Mouse (Mus musculus) limb, embryonic 12.5 days (tissue): ENCODE results near the gene Fads2. TPM values are rescaled to one million over a fixed set of nuclear protein-coding genes. Genes with fewer than 3 reads are reported as not detected.

Experiments used
- ATAC-seq: fragments of 200-750 bp; cut with Nextera tagmentation; 2 replicates; pipeline ENCODE4 v1.8.0; 2017; ENCODE audit warnings: low read depth, moderate TSS enrichment; ENCODE audit not compliant: insufficient number of reproducible peaks, insufficient read depth, low FRiP score, low TSS enrichment
- H3K27ac ChIP-seq: fragments of 300-500 bp; sonication (generic); 2 replicates; pipeline ENCODE4 v1.5.1; 2016; ENCODE audit warnings: mild to moderate bottlenecking, moderate library complexity
- H3K27me3 ChIP-seq: fragments of 300-500 bp; sonication (generic); 2 replicates; pipeline ENCODE4 v1.6.1; 2016; ENCODE audit warnings: mild to moderate bottlenecking, moderate library complexity
- H3K36me3 ChIP-seq: fragments of 300-500 bp; sonication (generic); 2 replicates; pipeline ENCODE4 v1.6.1; 2016; ENCODE audit warnings: mild to moderate bottlenecking, moderate library complexity
- H3K4me1 ChIP-seq: fragments of 300-500 bp; sonication (generic); replicated peaks from 2 replicates; pipeline ENCODE4 v1.6.1; 2016
- H3K4me2 ChIP-seq: fragments of 300-500 bp; sonication (generic); 2 replicates; pipeline ENCODE4 v1.6.1; 2016; ENCODE audit warnings: mild to moderate bottlenecking, moderate library complexity
- H3K4me3 ChIP-seq: fragments of 300-500 bp; sonication (generic); replicated peaks from 2 replicates; pipeline ENCODE4 v1.5.1; 2016; ENCODE audit warnings: mild to moderate bottlenecking
- H3K9ac ChIP-seq: fragments of 300-500 bp; sonication (generic); replicated peaks from 2 replicates; pipeline ENCODE4 v1.6.1; 2016; ENCODE audit warnings: mild to moderate bottlenecking, moderate library complexity
- H3K9me3 ChIP-seq: fragments of 300-500 bp; sonication (generic); 2 replicates; pipeline ENCODE4 v1.6.1; 2016; ENCODE audit warnings: mild to moderate bottlenecking, moderate library complexity
- WGBS: fragments of 180-500 bp; shearing (Covaris S2); methylation state at CpG from one replicate; pipeline ENCODE4 v1.1.7; 2016; 5-methylcytosine and 5-hydroxymethylcytosine counted together
- polyA plus RNA-seq: library from polyadenylated mRNA; unstranded; fragments of >200 nt; fragmentation: Nextera tagmentation; extraction: Ambion mirVana; gene quantifications from 2 replicates; pipeline ENCODE4 v1.2.1, GENCODE M21; 2016

Fads2 gene
- polyA plus RNA-seq, 1 experiment from 2014 or later, result 117 TPM

- Histone ChIP-seq H3K9me3 (no peaks in the 10 kb centered on the region), H3K4me3 (peak overlapping the region; percentile 75), H3K9ac (peak overlapping the region; percentile 84), H3K27me3 (no peaks in the 10 kb centered on the region), H3K36me3 (peaks cover 29% of the 10 kb centered on the region), H3K4me1 (peaks cover 39% of the 10 kb centered on the region), H3K27ac (peak overlapping the region; percentile 95), H3K4me2 (peak overlapping the region; percentile 80)
- WGBS, result under 1% methylated on average over 21 of the region's 21 CpGs
- peak; percentile 43 for ATAC-seq
Measured at GRCm38 (mm10) chr19:10100631-10101071, 895 bp downstream of the Fads2 start.

- H3K4me3 ChIP-seq, result no peak overlapping the region
- 87% methylated on average over 5 of the region's 5 CpGs for WGBS
- H3K27me3 ChIP-seq, result no peaks in the 10 kb centered on the region
- H3K4me1 ChIP-seq, result peaks cover 39% of the 10 kb centered on the region
- H3K9ac ChIP-seq, result no peak overlapping the region
- no peak overlapping the region for H3K4me2 ChIP-seq
- H3K27ac ChIP-seq, result no peak overlapping the region
- no peaks in the 10 kb centered on the region for H3K9me3 ChIP-seq
- H3K36me3 ChIP-seq, result peaks cover 56% of the 10 kb centered on the region
- ATAC-seq, result no peak
Measured at GRCm38 (mm10) chr19:10097826-10098225, 3.7 kb downstream of the Fads2 start.

GRCm38 (mm10) chr19:10096371-10096876 is 5.1 kb downstream of the Fads2 start:
- peaks cover 64% of the 10 kb centered on the region for H3K36me3 ChIP-seq

GRCm38 (mm10) chr19:10094695-10095094 is 6.9 kb downstream of the Fads2 start:
- Histone ChIP-seq H3K27me3 (no peaks in the 10 kb centered on the region), H3K4me2 (no peak overlapping the region), H3K27ac (no peak overlapping the region), H3K9me3 (no peaks in the 10 kb centered on the region), H3K36me3 (peaks cover 81% of the 10 kb centered on the region), H3K9ac (no peak overlapping the region), H3K4me1 (peaks cover 25% of the 10 kb centered on the region), H3K4me3 (no peak overlapping the region)
- ATAC-seq, result no peak
- WGBS, result 79% methylated on average over 4 of the region's 4 CpGs

More at GRCm38 (mm10) chr19:10096371-10096876, 5.1 kb downstream of the Fads2 start:
- peaks cover 32% of the 10 kb centered on the region for H3K4me1 ChIP-seq
- no peak for ATAC-seq
- H3K27me3 ChIP-seq, result no peaks in the 10 kb centered on the region
- no peak overlapping the region for H3K27ac ChIP-seq
- H3K4me2 ChIP-seq, result no peak overlapping the region
- no peak overlapping the region for H3K4me3 ChIP-seq
- no peak overlapping the region for H3K9ac ChIP-seq
- 83% methylated on average over 2 of the region's 2 CpGs for WGBS
- no peaks in the 10 kb centered on the region for H3K9me3 ChIP-seq

- Histone ChIP-seq H3K9ac (no peak overlapping the region), H3K4me1 (peaks cover 16% of the 10 kb centered on the region), H3K27ac (no peak overlapping the region), H3K36me3 (peaks cover 85% of the 10 kb centered on the region), H3K4me3 (no peak overlapping the region), H3K4me2 (no peak overlapping the region), H3K9me3 (no peaks in the 10 kb centered on the region), H3K27me3 (no peaks in the 10 kb centered on the region)
- ATAC-seq, result no peak
- WGBS, result 91% methylated on average over 4 of the region's 4 CpGs
Measured at GRCm38 (mm10) chr19:10093829-10094228, 7.7 kb downstream of the Fads2 start.

- H3K36me3 ChIP-seq, result peaks cover 99% of the 10 kb centered on the region
Measured at GRCm38 (mm10) chr19:10086976-10087375, 14.6 kb downstream of the Fads2 start.

GRCm38 (mm10) chr19:10085454-10085853 is 16.1 kb downstream of the Fads2 start:
- Histone ChIP-seq H3K4me3 (no peak overlapping the region), H3K27me3 (no peaks in the 10 kb centered on the region), H3K27ac (no peak overlapping the region), H3K4me1 (no peaks in the 10 kb centered on the region), H3K4me2 (no peak overlapping the region), H3K9me3 (no peaks in the 10 kb centered on the region), H3K9ac (no peak overlapping the region), H3K36me3 (peaks cover 99% of the 10 kb centered on the region)
- 83% methylated on average over 9 of the region's 9 CpGs for WGBS
- ATAC-seq, result no peak

More at GRCm38 (mm10) chr19:10086976-10087375, 14.6 kb downstream of the Fads2 start:
- H3K27ac ChIP-seq, result no peak overlapping the region
- H3K4me2 ChIP-seq, result no peak overlapping the region
- no peak for ATAC-seq
- H3K9ac ChIP-seq, result no peak overlapping the region
- H3K4me1 ChIP-seq, result no peaks in the 10 kb centered on the region
- no peaks in the 10 kb centered on the region for H3K27me3 ChIP-seq
- H3K4me3 ChIP-seq, result no peak overlapping the region
- H3K9me3 ChIP-seq, result no peaks in the 10 kb centered on the region
- 94% methylated on average over 4 of the region's 4 CpGs for WGBS

- no peak overlapping the region for H3K4me3 ChIP-seq
- no peak overlapping the region for H3K4me2 ChIP-seq
- WGBS, result 83% methylated on average over 3 of the region's 3 CpGs
- no peak overlapping the region for H3K9ac ChIP-seq
- peaks cover 16% of the 10 kb centered on the region for H3K4me1 ChIP-seq
- no peak for ATAC-seq
- H3K9me3 ChIP-seq, result no peaks in the 10 kb centered on the region
- no peak overlapping the region for H3K27ac ChIP-seq
- H3K36me3 ChIP-seq, result peaks cover 99% of the 10 kb centered on the region
- H3K27me3 ChIP-seq, result no peaks in the 10 kb centered on the region
Measured at GRCm38 (mm10) chr19:10082105-10082504, 19.4 kb downstream of the Fads2 start.

GRCm38 (mm10) chr19:10080384-10080783 is 21.2 kb downstream of the Fads2 start:
- H3K4me2 ChIP-seq, result no peak overlapping the region
- ATAC-seq, result no peak
- H3K36me3 ChIP-seq, result peaks cover 99% of the 10 kb centered on the region
- no peak overlapping the region for H3K4me3 ChIP-seq
- H3K9ac ChIP-seq, result no peak overlapping the region
- no peaks in the 10 kb centered on the region for H3K27me3 ChIP-seq
- H3K4me1 ChIP-seq, result peaks cover 16% of the 10 kb centered on the region
- peak overlapping the region; percentile 18; the same call in 1 of the 2 replicates for H3K27ac ChIP-seq
- 96% methylated on average over 7 of the region's 7 CpGs for WGBS
- no peaks in the 10 kb centered on the region for H3K9me3 ChIP-seq

GRCm38 (mm10) chr19:10078392-10078791 is 23.2 kb downstream of the Fads2 start:
- Histone ChIP-seq H3K36me3 (peaks cover 100% of the 10 kb centered on the region), H3K27ac (no peak overlapping the region)

GRCm38 (mm10) chr19:10073145-10073544 is 28.4 kb downstream of the Fads2 start:
- Histone ChIP-seq H3K4me3 (no peak overlapping the region), H3K9ac (no peak overlapping the region), H3K36me3 (peaks cover 100% of the 10 kb centered on the region), H3K4me2 (no peak overlapping the region), H3K4me1 (no peaks in the 10 kb centered on the region), H3K27me3 (no peaks in the 10 kb centered on the region), H3K27ac (no peak overlapping the region), H3K9me3 (no peaks in the 10 kb centered on the region)
- no peak for ATAC-seq
- WGBS, result 98% methylated on average over 5 of the region's 5 CpGs

More at GRCm38 (mm10) chr19:10078392-10078791, 23.2 kb downstream of the Fads2 start:
- 85% methylated on average over 6 of the region's 6 CpGs for WGBS
- H3K4me2 ChIP-seq, result no peak overlapping the region
- no peaks in the 10 kb centered on the region for H3K27me3 ChIP-seq
- H3K9me3 ChIP-seq, result no peaks in the 10 kb centered on the region
- H3K4me1 ChIP-seq, result peaks cover 16% of the 10 kb centered on the region
- no peak overlapping the region for H3K9ac ChIP-seq
- H3K4me3 ChIP-seq, result no peak overlapping the region
- no peak for ATAC-seq

- H3K27me3 ChIP-seq, result no peaks in the 10 kb centered on the region
- no peaks in the 10 kb centered on the region for H3K4me1 ChIP-seq
- no peak overlapping the region for H3K27ac ChIP-seq
- no peak overlapping the region for H3K4me3 ChIP-seq
- WGBS, result 68% methylated on average over 4 of the region's 4 CpGs
- no peaks in the 10 kb centered on the region for H3K9me3 ChIP-seq
- no peak overlapping the region for H3K4me2 ChIP-seq
- no peak for ATAC-seq
- no peak overlapping the region for H3K9ac ChIP-seq
- H3K36me3 ChIP-seq, result peaks cover 100% of the 10 kb centered on the region
Measured at GRCm38 (mm10) chr19:10071892-10072291, 29.7 kb downstream of the Fads2 start.
